Mouse (Mus musculus) cerebellum, adult 8-10 months (tissue): Measurements from ENCODE around the gene Nab1.
"Not testable (repeated sequence)": the region's sequence is repeated elsewhere in the genome, so short reads cannot be mapped to it uniquely, and the experiment has no call there.

ENCODE experiments used
- DNase-seq: peaks from one replicate; pipeline ENCODE4 v3.0.0; 2022

Gene Nab1

DNA sequence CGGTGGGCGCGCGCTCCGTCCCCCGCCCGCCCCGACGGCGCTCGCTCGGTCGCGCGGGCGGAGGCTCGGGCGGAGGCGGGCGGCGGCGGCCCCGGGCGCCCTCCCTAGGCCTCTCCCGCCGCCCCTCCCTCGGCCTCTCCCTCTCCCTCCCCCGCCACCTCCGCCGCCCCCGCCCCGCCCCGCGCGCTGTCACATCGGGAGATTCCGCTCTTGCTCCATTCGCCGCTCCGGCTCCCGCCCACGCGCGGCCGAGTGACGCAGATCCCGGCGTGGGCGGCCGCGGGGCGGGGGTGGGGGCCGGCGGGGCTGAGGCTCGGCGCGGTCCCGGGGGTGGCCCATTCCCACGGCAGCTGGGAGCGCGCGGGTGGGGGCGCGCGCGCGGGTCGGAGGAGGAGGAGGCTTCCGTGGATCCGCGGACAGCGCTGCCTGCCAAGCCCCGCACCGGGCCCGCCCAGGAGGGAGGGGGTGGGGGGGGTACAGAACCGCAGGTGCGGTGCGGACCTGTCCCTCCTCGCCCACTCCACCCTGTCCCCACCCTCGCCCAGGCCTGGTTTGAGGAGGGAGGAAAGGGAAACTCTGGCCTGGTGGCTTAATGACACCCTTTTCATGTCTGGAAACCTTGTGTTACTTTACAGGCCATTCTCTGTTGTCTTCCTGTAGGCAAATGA, at the start of gene Nab1:
Gene Nab1, minus strand, starts transcription at position 366 of the 668 bp plus-strand sequence.
- DNase-seq = peak; percentile 78

- DNase-seq = no peak
Observed at GRCm38 (mm10) chr1:52547451-52547850, 47.0 kb upstream of the Nab1 start.

GRCm38 (mm10) chr1:52546796-52547195, 46.3 kb upstream of the Nab1 start:
- DNase-seq = no peak

DNA sequence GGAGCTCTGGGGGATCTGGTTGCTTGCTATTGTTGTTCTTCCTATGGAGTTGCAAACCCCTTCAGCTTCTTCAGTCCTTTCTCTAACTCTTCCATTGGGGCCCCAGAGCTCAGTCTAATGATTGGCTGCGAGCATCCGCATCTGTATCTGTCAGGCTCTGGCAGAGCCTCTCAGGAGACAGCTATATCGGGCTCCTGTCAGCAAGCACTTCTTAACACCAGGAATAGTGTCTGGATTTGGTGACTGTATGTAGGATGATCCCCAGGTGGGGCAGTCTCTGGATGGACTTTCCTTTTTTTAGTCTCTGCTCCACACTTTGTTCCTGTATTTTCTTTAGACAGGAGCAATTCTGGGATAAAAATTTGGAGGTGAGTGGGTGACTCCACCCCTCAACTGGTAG, 39.6 kb upstream of the Nab1 start:
- not testable (repeated sequence) for DNase-seq

- DNase-seq = no peak
Observed at GRCm38 (mm10) chr1:52529933-52530332, 29.5 kb upstream of the Nab1 start.

- DNase-seq = no peak
Observed at GRCm38 (mm10) chr1:52527656-52528055, 27.2 kb upstream of the Nab1 start.

DNA sequence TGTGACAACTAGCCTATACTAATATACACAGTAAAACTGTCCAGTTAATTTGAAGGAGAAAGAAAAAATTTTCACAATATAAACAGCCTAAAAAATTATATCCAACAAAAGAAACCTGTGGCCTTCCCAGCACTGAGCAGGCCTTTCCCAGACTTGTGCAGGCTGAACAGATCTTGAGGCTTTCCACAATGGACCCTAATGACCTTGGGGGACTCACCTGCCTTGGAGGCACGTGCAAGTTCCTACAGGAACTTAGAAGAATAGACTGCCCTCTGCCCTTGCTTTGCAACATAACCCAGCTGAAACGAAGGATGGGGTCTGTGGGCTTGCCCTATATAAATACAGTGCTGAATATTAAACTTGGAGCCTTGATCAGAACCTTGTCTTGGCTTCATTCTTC, 26.8 kb upstream of the Nab1 start:
- no peak for DNase-seq

- no peak for DNase-seq
Observed at GRCm38 (mm10) chr1:52524663-52525062, 24.2 kb upstream of the Nab1 start.

DNA sequence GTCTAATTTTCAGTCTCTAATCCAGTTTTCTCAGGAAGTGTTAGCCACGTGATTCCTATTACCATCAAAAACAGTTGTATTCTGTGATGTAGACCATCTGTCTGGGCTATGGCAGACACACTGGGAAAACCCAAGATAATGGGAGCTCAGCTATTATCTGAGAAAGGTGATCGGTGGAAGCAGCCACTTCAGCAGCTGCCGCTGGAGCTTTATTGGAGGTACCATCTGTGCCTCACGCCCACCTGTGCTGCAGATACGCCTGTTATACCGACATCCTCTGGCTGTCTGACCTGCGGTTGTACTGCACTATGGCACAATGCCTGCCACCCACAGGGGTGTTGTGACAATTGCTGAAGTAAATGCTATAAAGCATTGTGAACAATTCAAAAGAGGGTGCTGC, 23.7 kb upstream of the Nab1 start:
- no peak for DNase-seq

- peak; percentile 90 for DNase-seq
Observed at GRCm38 (mm10) chr1:52521436-52521993, 21.0 kb upstream of the Nab1 start.

GRCm38 (mm10) chr1:52520131-52520530, 19.7 kb upstream of the Nab1 start:
- DNase-seq = no peak

DNA sequence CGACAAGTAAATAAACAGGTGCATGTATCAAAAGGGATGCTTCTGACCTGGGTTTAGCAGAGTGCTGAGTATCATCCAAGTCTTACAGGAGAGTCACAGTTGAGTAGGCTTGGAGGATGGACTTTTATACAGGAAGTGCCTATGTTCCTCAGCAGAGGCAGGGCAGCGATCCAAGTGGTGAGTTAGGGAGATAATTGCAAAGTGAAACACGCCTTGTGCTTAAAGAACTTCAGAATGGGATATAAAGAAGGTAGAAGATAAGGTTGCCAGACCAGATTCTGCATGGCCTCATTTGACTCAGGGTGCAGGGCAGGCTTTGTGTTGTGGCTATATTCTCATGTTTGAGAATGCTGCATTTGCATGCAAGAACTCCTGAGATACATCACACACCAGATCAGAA, 14.8 kb upstream of the Nab1 start:
- no peak for DNase-seq

DNA sequence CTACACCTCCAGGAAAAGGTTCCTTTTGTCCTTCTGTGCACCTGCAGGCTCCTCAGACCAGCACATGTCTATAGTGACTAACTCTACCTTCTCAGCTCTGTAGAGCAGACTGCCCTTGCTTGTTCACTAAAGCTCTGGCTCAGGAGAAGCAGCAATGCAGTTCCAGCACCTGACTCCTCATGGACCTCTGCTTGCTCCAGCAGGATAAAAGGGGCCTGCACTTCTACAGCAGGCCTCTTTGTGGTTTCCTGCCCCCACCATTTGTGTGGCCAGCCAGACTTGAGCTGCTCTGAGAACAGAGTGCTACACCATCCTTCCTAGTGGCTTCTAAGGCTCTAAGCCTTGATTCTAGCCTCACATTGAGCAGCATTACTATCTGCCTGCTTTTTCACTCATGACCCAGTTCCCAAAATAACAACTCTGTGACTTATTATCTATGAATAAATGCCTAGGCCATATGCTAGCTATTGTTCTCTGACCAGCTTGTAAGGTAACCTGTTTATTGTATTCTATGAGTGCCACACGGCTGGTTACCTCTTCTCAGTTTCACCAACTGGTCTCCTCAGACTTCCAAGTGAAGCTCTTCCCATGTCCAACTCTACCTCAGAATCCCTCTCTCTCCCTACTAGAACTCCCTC, 11.4 kb upstream of the Nab1 start:
- no peak for DNase-seq

DNA sequence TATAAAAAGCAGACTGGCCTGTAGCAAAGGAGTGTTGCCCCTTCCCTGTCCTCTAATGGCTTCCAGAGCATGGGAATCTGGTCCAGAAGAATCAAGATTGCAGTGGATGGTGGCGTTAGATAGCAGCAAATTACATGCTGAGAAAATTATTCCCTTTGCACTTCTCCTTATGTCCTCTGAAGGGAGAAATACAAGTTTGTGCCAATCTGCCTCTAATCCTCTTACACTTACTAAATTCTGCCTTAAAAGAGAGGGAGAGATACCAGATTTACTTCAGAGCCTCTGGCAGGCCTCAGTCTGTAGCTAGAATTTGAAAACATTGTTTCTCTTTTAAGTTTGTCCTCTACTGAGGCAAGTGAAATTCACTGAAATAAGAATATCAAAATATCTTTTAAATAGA, 5.7 kb upstream of the Nab1 start:
- DNase-seq = no peak

DNA sequence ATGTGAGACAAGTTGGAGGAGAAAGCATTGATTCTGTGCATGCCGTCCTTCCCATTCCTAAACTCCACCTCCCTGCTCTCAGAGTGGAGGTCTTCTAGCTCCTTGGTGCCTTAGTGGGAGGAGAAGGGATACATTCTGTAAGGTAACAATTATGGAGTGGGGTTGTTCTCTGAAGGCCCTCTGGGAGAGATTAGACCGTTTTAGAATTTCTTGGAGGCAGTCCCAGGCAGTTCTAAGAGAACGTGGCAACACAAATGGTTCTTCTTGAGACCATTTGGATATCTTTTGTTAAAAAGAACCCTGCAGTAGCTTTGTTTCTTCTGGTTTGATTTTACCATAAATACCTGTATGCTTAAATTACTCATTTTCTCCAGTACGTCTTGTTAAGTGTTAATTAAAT, 1.8 kb upstream of the Nab1 start:
- DNase-seq = no peak

DNA sequence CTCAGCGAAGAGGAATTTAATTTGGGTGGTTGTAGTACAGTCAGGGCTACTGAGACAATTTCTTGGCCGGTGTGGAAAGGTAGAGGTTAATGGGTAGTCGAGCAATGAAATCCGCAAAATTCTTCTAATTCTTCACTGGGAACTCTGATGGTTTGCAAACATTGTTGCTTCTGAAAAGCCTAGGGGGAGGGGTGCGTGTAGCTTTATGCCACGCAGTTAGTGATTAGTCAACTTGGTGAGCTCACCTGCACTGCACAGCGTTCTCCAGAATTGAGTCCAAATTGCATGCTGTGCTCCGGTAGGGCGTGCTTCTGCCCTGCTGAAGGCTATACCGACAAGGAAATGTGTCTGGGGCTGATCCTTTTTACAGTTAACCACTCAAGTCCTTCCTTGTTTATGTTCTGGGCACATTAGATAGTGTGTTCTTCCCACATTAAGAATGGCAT, 1.2 kb upstream of the Nab1 start:
- DNase-seq = peak; percentile 60

DNA sequence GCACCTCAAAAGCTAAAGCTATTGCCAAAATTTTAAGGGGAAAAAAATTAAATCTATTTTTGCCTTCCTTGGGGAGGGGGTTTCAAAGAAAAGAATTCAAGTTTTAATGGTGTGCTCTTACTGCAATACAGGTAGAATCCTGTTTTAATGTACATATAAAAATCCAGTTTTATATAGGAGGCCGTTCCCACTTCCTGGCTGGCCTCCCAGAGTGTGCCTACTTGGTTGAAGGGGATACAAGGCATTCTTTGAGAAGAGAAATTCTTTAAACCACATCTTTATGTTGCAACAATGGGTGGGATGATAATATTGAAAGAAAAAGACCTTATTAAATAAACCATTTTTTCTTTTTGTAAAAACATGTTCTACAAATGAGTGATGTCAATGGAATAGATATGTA, 611 bp upstream of the Nab1 start:
- no peak for DNase-seq

DNA sequence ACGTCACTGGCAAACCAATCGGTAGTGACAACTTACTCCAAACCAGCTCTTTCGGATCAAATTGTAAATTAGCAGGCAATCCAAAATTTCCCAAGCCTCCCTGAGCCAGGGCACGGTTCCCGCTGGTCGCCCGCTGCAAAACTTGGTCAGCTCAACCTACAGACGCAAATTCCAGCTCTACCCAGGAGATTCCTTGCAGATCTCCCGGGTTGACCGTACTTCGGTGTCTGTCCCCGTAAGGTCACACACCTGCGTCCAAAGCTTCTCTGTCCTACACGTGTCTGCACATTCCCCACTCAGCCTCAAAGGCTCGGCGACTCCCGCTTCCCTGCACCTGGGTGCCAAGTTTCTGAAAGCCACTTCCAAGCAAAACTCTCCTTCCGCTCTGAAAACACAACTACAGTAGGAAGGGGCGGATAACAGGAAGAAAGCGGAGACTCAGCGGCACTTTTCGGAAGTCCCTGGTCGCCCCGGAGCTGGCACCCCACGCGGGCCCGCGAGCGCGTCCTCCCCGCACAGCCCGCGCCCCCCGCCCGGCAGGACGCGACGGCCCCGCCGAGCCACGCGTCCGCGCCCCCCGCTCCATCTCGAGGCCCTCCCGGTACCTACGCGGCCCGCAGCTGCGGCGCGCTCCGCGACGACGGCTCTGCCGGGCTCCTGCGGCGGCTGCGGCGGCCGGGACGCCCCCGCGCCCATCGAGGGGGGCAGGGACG, 722 bp downstream of the Nab1 start:
- peak; percentile 67 for DNase-seq

DNA sequence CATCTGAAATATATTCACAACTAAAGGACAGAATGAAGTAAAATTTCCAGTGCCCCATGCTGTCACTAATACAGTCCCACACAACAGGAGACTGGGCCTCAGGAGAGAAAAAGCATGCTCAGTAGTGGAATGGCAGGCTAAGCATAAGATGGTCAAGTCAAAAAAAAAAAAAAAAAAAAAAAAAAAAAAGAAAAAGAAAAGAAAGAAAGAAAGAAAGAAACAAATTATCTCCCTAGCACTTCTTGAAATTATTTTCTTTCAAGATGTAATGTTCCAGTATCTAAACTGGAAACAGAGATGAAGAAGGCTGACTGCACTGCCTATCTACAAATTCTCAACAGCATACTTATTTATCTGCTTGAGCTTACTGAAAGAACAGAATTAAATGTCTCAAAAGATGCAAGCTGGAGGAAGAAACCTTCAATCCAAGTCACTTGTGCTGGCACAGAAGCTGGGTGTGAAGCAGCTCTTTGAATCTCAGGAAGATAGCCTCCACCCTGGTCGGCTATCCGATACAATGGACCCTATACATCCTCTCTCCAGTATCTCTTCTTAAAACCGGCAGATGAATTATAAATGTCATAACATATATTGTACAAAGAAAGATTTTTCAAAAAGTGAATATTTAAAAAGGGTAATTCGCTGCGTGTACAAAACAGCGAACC, 1.6 kb downstream of the Nab1 start:
- no peak for DNase-seq

DNA sequence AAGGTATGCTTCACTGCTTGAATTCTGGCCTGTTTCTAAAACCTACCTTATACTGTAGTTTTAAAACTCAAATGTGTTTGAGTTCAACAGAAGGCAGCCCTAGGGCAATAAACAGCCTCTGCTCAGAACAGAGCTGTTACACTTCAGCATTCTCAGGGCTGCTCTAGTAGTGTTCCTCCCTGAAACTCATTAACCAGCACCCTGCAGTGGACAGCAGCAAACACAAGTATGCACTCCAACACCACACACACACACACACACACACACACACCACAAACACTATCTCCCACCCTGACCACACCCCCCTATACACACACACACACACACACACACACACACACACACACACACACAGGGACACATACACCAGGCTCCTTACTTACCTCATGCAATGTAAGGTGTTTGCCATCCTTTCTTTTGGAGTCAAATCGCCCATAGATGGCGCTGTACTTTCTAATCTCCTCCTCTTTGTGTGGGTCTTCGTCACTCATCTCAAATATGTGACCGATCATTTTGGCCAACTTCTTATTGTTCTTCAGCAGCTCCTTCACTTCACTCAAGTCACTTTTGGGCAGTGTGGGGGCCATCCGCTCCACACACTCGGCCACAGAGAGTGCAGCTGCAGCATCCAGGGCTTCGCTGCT, 10.8 kb downstream of the Nab1 start:
- no peak for DNase-seq

- DNase-seq = no peak
Observed at GRCm38 (mm10) chr1:52484980-52485379, 15.5 kb downstream of the Nab1 start.

- DNase-seq = no peak
Observed at GRCm38 (mm10) chr1:52474291-52474690, 26.2 kb downstream of the Nab1 start.
